Comparison of ENCODE assay signal across 24 mouse cellular contexts in genomic region chr6:99328634-99329033, GRCm38 (mm10).
DNase-seq lines count a peak whose midpoint lies in the region; ATAC-seq and TF ChIP-seq lines count a peak whose summit lies in the region.
"Had no signal": no experiment of that assay in that cellular context is flagged by ENCODE, and none has a peak within 500 bp of the region (broad histone marks: within the 10 kb centered on the region; RNA-seq: fewer than 3 reads in every experiment).

No protein-coding gene starts in this region.

- no peak overlapping the region for H3K4me2 ChIP-seq in limb, embryonic 14.5 days (replicated peaks; ENCODE audit: low read depth, low read length, severe bottlenecking)
- H3K4me2 ChIP-seq: forebrain, embryonic 15.5 days; heart, embryonic 11.5 days; hindbrain, embryonic 12.5 days; kidney, embryonic 15.5 days; midbrain, embryonic 11.5 days; neural tube, embryonic 12.5 days had no signal

- H3K4me3 ChIP-seq in limb, embryonic 14.5 days (replicated peaks; ENCODE audit: low read length) = no peak overlapping the region
- no peak overlapping the region for H3K4me3 ChIP-seq in limb, embryonic 10.5 days
- H3K4me3 ChIP-seq: erythroblast, embryonic 14.5 days; forebrain, embryonic 15.5 days; hindbrain, embryonic 12.5 days; kidney, embryonic 15.5 days; neural tube, embryonic 12.5 days had no signal

- H3K9ac ChIP-seq in limb, embryonic 14.5 days (ENCODE audit: low read depth, low read length, severe bottlenecking) = no peak overlapping the region
- H3K9ac ChIP-seq: forebrain, embryonic 15.5 days; hindbrain, embryonic 12.5 days; kidney, embryonic 15.5 days; neural tube, embryonic 12.5 days had no signal

- WGBS in limb, embryonic 14.5 days = 6% methylated on average over 2 of the region's 2 CpGs
- 12% methylated on average over 2 of the region's 2 CpGs for WGBS in limb, embryonic 10.5 days

- H3K9me3 ChIP-seq in limb, embryonic 14.5 days (ENCODE audit: control insufficient read depth, low read length) = no peaks in the 10 kb centered on the region
- H3K9me3 ChIP-seq in limb, embryonic 10.5 days (replicated peaks) = no peaks in the 10 kb centered on the region
- H3K9me3 ChIP-seq: forebrain, embryonic 15.5 days; G1E; hindbrain, embryonic 12.5 days; kidney, embryonic 15.5 days; neural tube, embryonic 12.5 days had no signal

- no peaks in the 10 kb centered on the region for H3K36me3 ChIP-seq in limb, embryonic 14.5 days (ENCODE audit: control insufficient read depth, insufficient read depth, low read length)
- H3K36me3 ChIP-seq in limb, embryonic 10.5 days = no peaks in the 10 kb centered on the region
- H3K36me3 ChIP-seq: forebrain, embryonic 15.5 days; hindbrain, embryonic 12.5 days; kidney, embryonic 15.5 days; neural tube, embryonic 12.5 days had no signal

- peak; percentile 11 for DNase-seq in limb, embryonic 14.5 days (ENCODE audit: low spot score)
- no peak for DNase-seq in limb, embryonic 10.5 days (ENCODE audit: low spot score)
- DNase-seq in NIH3T3 (ENCODE audit: low read depth) = peak; percentile 81
- DNase-seq in forelimb bud, embryonic 11.5 days (ENCODE audit: low read depth, low spot score) = peak; percentile 34
- DNase-seq in mesoderm, embryonic 11.5 days (ENCODE audit: low read depth, low spot score) = peak; percentile 62
- no peak for DNase-seq in cerebellum, postnatal 10 days
- no peak for DNase-seq in B cell, adult 2 months
- DNase-seq in kidney, postnatal 4 days = no peak
- DNase-seq: adrenal gland, adult 2 months; cerebellum, adult 9-10 months; heart, postnatal 10 days; layer of hippocampus, postnatal 36 days; liver; lung, adult 18-20 months; thymus, postnatal 36 days had no signal

- H3K27ac ChIP-seq in limb, embryonic 14.5 days (replicated peaks; ENCODE audit: low read depth, low read length) = no peak overlapping the region
- H3K27ac ChIP-seq in limb, embryonic 10.5 days = no peak overlapping the region
- H3K27ac ChIP-seq: forebrain, embryonic 15.5 days; hindbrain, embryonic 12.5 days; kidney, embryonic 15.5 days; macrophage; neural tube, embryonic 12.5 days had no signal

- H3K27me3 ChIP-seq in limb, embryonic 14.5 days (ENCODE audit: control insufficient read depth, insufficient read depth, low read length) = no peaks in the 10 kb centered on the region
- peaks cover 32% of the 10 kb centered on the region for H3K27me3 ChIP-seq in limb, embryonic 10.5 days (ENCODE audit: low read depth, poor library complexity, severe bottlenecking)
- H3K27me3 ChIP-seq: forebrain, embryonic 15.5 days; hindbrain, embryonic 12.5 days; kidney, embryonic 15.5 days; neural tube, embryonic 12.5 days had no signal

- H3K4me1 ChIP-seq in limb, embryonic 14.5 days (ENCODE audit: control insufficient read depth, insufficient read depth, low read length) = no peaks in the 10 kb centered on the region
- peaks cover 22% of the 10 kb centered on the region for H3K4me1 ChIP-seq in limb, embryonic 10.5 days
- H3K4me1 ChIP-seq: hindbrain, embryonic 12.5 days; neural tube, embryonic 12.5 days had no signal

- ATAC-seq in limb, embryonic 14.5 days (ENCODE audit: low FRiP score, low read depth) = no peak
- ATAC-seq: forebrain, embryonic 15.5 days had no signal

- no peak for TF ChIP-seq POLR2A in limb, embryonic 14.5 days (IDR thresholded peaks at IDR 0.05; ENCODE audit: borderline replicate concordance, extremely low read depth, insufficient read depth, insufficient read length)

Comparison
In these comparisons a context has a peak if more than half of its experiments do, and no peak if none do; other contexts are left out.
1. DNase-seq: peak in limb, embryonic 14.5 days (single experiment), NIH3T3 (single experiment), forelimb bud, embryonic 11.5 days (single experiment) and mesoderm, embryonic 11.5 days (single experiment); none in limb, embryonic 10.5 days (single experiment), cerebellum, postnatal 10 days (0 of 2), B cell, adult 2 months (0 of 2) and kidney, postnatal 4 days (0 of 2).